Mouse (Mus musculus) macrophage (primary cell): Measurements from ENCODE around the gene Treml4. TPM values are rescaled to one million over a fixed set of nuclear protein-coding genes. Genes with fewer than 3 reads are reported as not detected.
A peak's percentile ranks its signal among the peaks of the same experiment; 100 is the strongest.

Experiments used
- H3K27ac ChIP-seq: fragments of 350-480 bp; formaldehyde crosslinking; 2 replicates; pipeline ENCODE4 v1.9.0; 2021
- H3K36me3 ChIP-seq: fragments of 350-480 bp; formaldehyde crosslinking; 2 replicates; pipeline ENCODE4 v1.9.0; 2021; ENCODE audit errors: inconsistent target
- H3K4me3 ChIP-seq: fragments of 350-480 bp; formaldehyde crosslinking; 2 replicates; pipeline ENCODE4 v1.9.0; 2021; ENCODE audit errors: inconsistent target
- H3K79me2 ChIP-seq: fragments of 350-480 bp; formaldehyde crosslinking; 2 replicates; pipeline ENCODE4 v1.9.0; 2021; ENCODE audit errors: inconsistent target
- WGBS: methylation state at CpG from one replicate; pipeline ENCODE4 v1.1.7; 2026; ENCODE audit warnings: inconsistent platforms; ENCODE audit not compliant: missing documents; 5-methylcytosine and 5-hydroxymethylcytosine counted together
- polyA plus RNA-seq: library from polyadenylated mRNA; stranded (reverse); fragments of 250-400 nt; gene quantifications from 3 replicates; pipeline ENCODE4 v1.2.4, GENCODE M21; 2018; ENCODE audit warnings: inconsistent platforms
- total RNA-seq, 78 experiments: library from RNA; depleted of rRNA; stranded (reverse); fragments of 250-400 nt; gene quantifications; 1 replicate in 9 of 78; 2 replicates in 24 of 78; 3 replicates in 43 of 78; 4 replicates in 2 of 78; pipeline ENCODE4 v1.2.4; 2018; ENCODE audit warnings: inconsistent platforms in 56 of 78

Treml4 gene
- not detected for total RNA-seq (2018; cell fraction: chromatin; rRNA removed)
- 1 to 10 TPM in 10 of 26 experiments, under 1 TPM in 15, not detected in 1; 0.17 to 2.1 (median 0.71) TPM for total RNA-seq (2018; cell fraction: cytosol; rRNA removed)
- 1 to 10 TPM in 5 of 26 experiments, under 1 TPM in 9, not detected in 12; 0.31 to 5.2 (median 0.73) TPM for total RNA-seq (2018; cell fraction: nucleus; rRNA removed)
- polyA plus RNA-seq, result 0.52 to 1.5 TPM (median 1.4 TPM) in 3 replicates

GRCm38 (mm10) chr17:48263741-48264362 lies at the start of gene Treml4:
TSS of gene Treml4 (plus strand) at chr17:48264295.
- Histone ChIP-seq H3K36me3 (no peaks in the 10 kb centered on the region), H3K4me3 (no peak within 1 kb of the TSS), H3K79me2 (no peaks in the 10 kb centered on the region), H3K27ac (0 out of 2 replicates have a peak within 1 kb of the TSS, but pooled peaks have one; percentile 5)
- 69% methylated on average over 3 of the region's 3 CpGs for WGBS

GRCm38 (mm10) chr17:48215429-48215828 lies 48.7 kb upstream of the Treml4 start:
- no peaks in the 10 kb centered on the region for H3K36me3 ChIP-seq
- H3K27ac ChIP-seq, result no peak overlapping the region
- no peak overlapping the region for H3K4me3 ChIP-seq
- WGBS, result 91% methylated on average over 1 of the region's 1 CpGs
- H3K79me2 ChIP-seq, result no peaks in the 10 kb centered on the region

- Histone ChIP-seq H3K36me3 (no peaks in the 10 kb centered on the region), H3K79me2 (no peaks in the 10 kb centered on the region), H3K4me3 (no peak overlapping the region), H3K27ac (no peak overlapping the region)
- 4% methylated on average over 7 of the region's 7 CpGs for whole genome bisulfite sequencing
These were observed 33.4 kb upstream of the Treml4 start for GRCm38 (mm10) chr17:48230680-48231079.

- H3K36me3 ChIP-seq, result no peaks in the 10 kb centered on the region
- no peak within 1 kb of the TSS for H3K27ac ChIP-seq
- H3K79me2 ChIP-seq, result no peaks in the 10 kb centered on the region
- 22% methylated on average over 6 of the region's 6 CpGs for WGBS
- H3K4me3 ChIP-seq, result no peak within 1 kb of the TSS
These were observed 31.6 kb upstream of the Treml4 start, which contains the start of gene Trem1 for GRCm38 (mm10) chr17:48232518-48232917. TSS of gene Trem1 (plus strand) at chr17:48232768.

- H3K4me3 ChIP-seq, result no peak overlapping the region
- H3K79me2 ChIP-seq, result no peaks in the 10 kb centered on the region
- H3K36me3 ChIP-seq, result no peaks in the 10 kb centered on the region
- WGBS, result 100% methylated on average over 4 of the region's 4 CpGs
- no peak overlapping the region for H3K27ac ChIP-seq
These were observed 30.3 kb upstream of the Treml4 start for GRCm38 (mm10) chr17:48233789-48234188.

GRCm38 (mm10) chr17:48234550-48234949 lies 29.5 kb upstream of the Treml4 start:
- no peak overlapping the region for H3K4me3 ChIP-seq
- 38% methylated on average over 5 of the region's 5 CpGs for WGBS
- H3K36me3 ChIP-seq, result no peaks in the 10 kb centered on the region
- H3K27ac ChIP-seq, result no peak overlapping the region
- H3K79me2 ChIP-seq, result no peaks in the 10 kb centered on the region

GRCm38 (mm10) chr17:48235773-48236370 lies 28.2 kb upstream of the Treml4 start:
- H3K79me2 ChIP-seq, result no peaks in the 10 kb centered on the region
- H3K36me3 ChIP-seq, result no peaks in the 10 kb centered on the region
- no peak overlapping the region for H3K4me3 ChIP-seq
- 83% methylated on average over 4 of the region's 4 CpGs for WGBS
- H3K27ac ChIP-seq, result no peak overlapping the region

GRCm38 (mm10) chr17:48237621-48238020 lies 26.5 kb upstream of the Treml4 start:
- Histone ChIP-seq H3K79me2 (no peaks in the 10 kb centered on the region), H3K27ac (no peak overlapping the region), H3K4me3 (no peak overlapping the region), H3K36me3 (no peaks in the 10 kb centered on the region)
- WGBS, result 94% methylated on average over 8 of the region's 8 CpGs

GRCm38 (mm10) chr17:48247221-48247928 lies 16.7 kb upstream of the Treml4 start, which contains the start of gene Trem3:
TSS of gene Trem3 (plus strand) at chr17:48247777.
- H3K4me3 ChIP-seq, result no peak within 1 kb of the TSS
- WGBS, result 24% methylated on average over 11 of the region's 11 CpGs

GRCm38 (mm10) chr17:48249039-48249438 lies 15.1 kb upstream of the Treml4 start:
- H3K79me2 ChIP-seq, result no peaks in the 10 kb centered on the region
- H3K4me3 ChIP-seq, result no peak overlapping the region
- H3K36me3 ChIP-seq, result no peaks in the 10 kb centered on the region
- no peak overlapping the region for H3K27ac ChIP-seq

More at GRCm38 (mm10) chr17:48247221-48247928, 16.7 kb upstream of the Treml4 start, which contains the start of gene Trem3:
- no peaks in the 10 kb centered on the region for H3K36me3 ChIP-seq
- H3K27ac ChIP-seq, result no peak within 1 kb of the TSS
- no peaks in the 10 kb centered on the region for H3K79me2 ChIP-seq

GRCm38 (mm10) chr17:48249501-48249900 lies 14.6 kb upstream of the Treml4 start:
- Histone ChIP-seq H3K36me3 (no peaks in the 10 kb centered on the region), H3K27ac (no peak overlapping the region), H3K79me2 (no peaks in the 10 kb centered on the region), H3K4me3 (no peak overlapping the region)
- WGBS, result 81% methylated on average over 11 of the region's 11 CpGs

GRCm38 (mm10) chr17:48250631-48251030 lies 13.5 kb upstream of the Treml4 start:
- 95% methylated on average over 7 of the region's 7 CpGs for WGBS
- H3K27ac ChIP-seq, result no peak overlapping the region
- no peaks in the 10 kb centered on the region for H3K36me3 ChIP-seq
- H3K79me2 ChIP-seq, result no peaks in the 10 kb centered on the region
- no peak overlapping the region for H3K4me3 ChIP-seq

- Histone ChIP-seq H3K79me2 (no peaks in the 10 kb centered on the region), H3K27ac (no peak overlapping the region), H3K4me3 (no peak overlapping the region), H3K36me3 (no peaks in the 10 kb centered on the region)
These were observed 7.5 kb upstream of the Treml4 start for GRCm38 (mm10) chr17:48256575-48256974.

GRCm38 (mm10) chr17:48261868-48262267 lies 2.2 kb upstream of the Treml4 start:
- Histone ChIP-seq H3K4me3 (no peak overlapping the region), H3K79me2 (no peaks in the 10 kb centered on the region), H3K36me3 (no peaks in the 10 kb centered on the region), H3K27ac (peak overlapping the region; percentile 46)
- 20% methylated on average over 2 of the region's 2 CpGs for WGBS

GRCm38 (mm10) chr17:48264662-48265061 lies 567 bp downstream of the Treml4 start:
- no peaks in the 10 kb centered on the region for H3K79me2 ChIP-seq
- H3K36me3 ChIP-seq, result no peaks in the 10 kb centered on the region
- WGBS, result 98% methylated on average over 7 of the region's 7 CpGs
- H3K27ac ChIP-seq, result no peak overlapping the region
- no peak overlapping the region for H3K4me3 ChIP-seq
